Mouse (Mus musculus) megakaryocyte, adult 5-6 weeks (primary cell): ENCODE results near the gene Ccdc183. TPM values are rescaled to one million over a fixed set of nuclear protein-coding genes. Genes with fewer than 3 reads are reported as not detected.

ENCODE experiments used
- ATAC-seq: 2 replicates; pipeline ENCODE4 v1.8.0; 2016; ENCODE audit warnings: mild to moderate bottlenecking, inconsistent platforms; ENCODE audit not compliant: poor library complexity, severe bottlenecking
- total RNA-seq, 2 experiments: library from RNA; stranded (forward) in 1 of 2; stranded (reverse) in 1 of 2; fragments of 153-499, 151-499 nt in 1 of 2; fragments of 221-1000, 200-1000 nt in 1 of 2; gene quantifications; 2 replicates each; pipeline versions ENCODE4 v1.2.3 to v1.2.4; 2015 to 2017

The Ccdc183 gene
- total RNA-seq, 2 experiments from 2014 or later = not detected

GRCm38 (mm10) chr2:25577951-25578795 lies 39.3 kb downstream of the Ccdc183 start:
- no peak for ATAC-seq

- no peak for ATAC-seq
These were observed 40.2 kb downstream of the Ccdc183 start for GRCm38 (mm10) chr2:25576965-25577891.

GRCm38 (mm10) chr2:25576028-25576850 lies 41.2 kb downstream of the Ccdc183 start:
- ATAC-seq = no peak

GRCm38 (mm10) chr2:25575432-25576027 lies 41.9 kb downstream of the Ccdc183 start:
- ATAC-seq = 0 out of 2 replicates have a peak, but pooled peaks have one; percentile 12

GRCm38 (mm10) chr2:25574579-25575431 lies 42.7 kb downstream of the Ccdc183 start, which contains the start of the genes Mamdc4 and Phpt1:
TSS of gene Mamdc4 (minus strand) at chr2:25574845.
TSS of gene Phpt1 (minus strand) at chr2:25575224.
- peak; percentile 93 for ATAC-seq

GRCm38 (mm10) chr2:25574136-25574535 lies 43.3 kb downstream of the Ccdc183 start:
- ATAC-seq = no peak

- ATAC-seq = no peak
These were observed 44.4 kb downstream of the Ccdc183 start for GRCm38 (mm10) chr2:25573068-25573467.

- ATAC-seq = no peak
These were observed 46.3 kb downstream of the Ccdc183 start for GRCm38 (mm10) chr2:25571221-25571620.

GRCm38 (mm10) chr2:25569323-25569722 lies 48.2 kb downstream of the Ccdc183 start:
- no peak for ATAC-seq

- ATAC-seq = no peak
These were observed 48.9 kb downstream of the Ccdc183 start for GRCm38 (mm10) chr2:25568473-25569019.

GRCm38 (mm10) chr2:25566558-25566957 lies 50.9 kb downstream of the Ccdc183 start:
- no peak for ATAC-seq

- ATAC-seq = no peak
These were observed 51.7 kb downstream of the Ccdc183 start for GRCm38 (mm10) chr2:25565741-25566140.

GRCm38 (mm10) chr2:25561946-25562345 lies 55.5 kb downstream of the Ccdc183 start:
- ATAC-seq = no peak

- ATAC-seq = no peak
These were observed 56.9 kb downstream of the Ccdc183 start for GRCm38 (mm10) chr2:25560551-25560950.

- ATAC-seq = no peak
These were observed 58.7 kb downstream of the Ccdc183 start for GRCm38 (mm10) chr2:25558774-25559173.
